Mouse (Mus musculus): ENCODE data around the gene Slc47a1. TPM values are rescaled to one million over a fixed set of nuclear protein-coding genes. Genes with fewer than 3 reads are reported as not detected.
"Not testable (repeated sequence)": the region's sequence is repeated elsewhere in the genome, so short reads cannot be mapped to it uniquely, and the experiment has no call there.

The Slc47a1 gene
- 3.6 and 4.5 TPM in 2 replicates for polyA plus RNA-seq (2015; fragmentation: Nextera tagmentation; extraction: Ambion mirVana)

DNA sequence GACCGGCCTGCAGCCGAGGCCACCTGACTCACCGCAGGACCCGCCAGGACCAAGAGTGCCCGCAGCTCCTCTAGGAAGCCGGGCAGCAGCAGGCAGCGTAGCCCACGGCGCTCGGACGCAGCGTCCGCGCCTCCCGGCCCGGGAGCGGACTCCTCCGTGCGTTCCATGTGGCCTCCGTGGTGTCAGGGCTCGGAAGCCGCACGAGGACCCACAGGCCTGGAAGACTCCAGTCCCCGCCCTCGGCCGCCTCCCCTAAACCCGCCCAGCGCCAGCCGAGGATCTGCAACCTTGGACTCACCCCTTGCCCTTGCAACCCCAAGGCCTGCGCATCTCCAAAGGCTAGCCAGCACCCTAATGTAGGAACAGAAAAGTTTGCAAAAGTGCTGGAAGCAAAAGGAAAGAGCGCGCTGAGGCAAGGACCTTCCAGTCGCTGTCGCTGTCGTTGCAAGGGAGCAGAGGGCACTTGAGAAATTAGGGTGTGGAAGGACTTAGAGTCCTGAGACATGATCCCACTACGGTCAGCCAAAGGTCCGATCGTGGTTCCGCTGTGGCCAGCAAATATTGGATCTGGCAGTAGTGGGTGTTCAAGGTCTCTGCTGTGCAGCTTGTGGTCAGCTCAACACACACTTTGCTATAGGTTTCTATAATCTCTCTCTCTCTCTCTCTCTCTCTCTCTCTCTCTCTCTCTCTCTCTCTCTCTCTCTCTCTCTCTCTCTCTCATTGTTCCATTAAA lies at the start of gene Slc47a1:
Gene Slc47a1, minus strand, starts transcription at position 465 of the 733 bp plus-strand sequence.
- Histone ChIP-seq H3K27ac (ENCODE audit: low read length) (no peak within 1 kb of the TSS), H3K4me1 (replicated peaks; ENCODE audit: control insufficient read depth, insufficient read depth, low read length) (peaks cover 13% of the 10 kb centered on the region; the same call in 1 of the 2 replicates)

DNA sequence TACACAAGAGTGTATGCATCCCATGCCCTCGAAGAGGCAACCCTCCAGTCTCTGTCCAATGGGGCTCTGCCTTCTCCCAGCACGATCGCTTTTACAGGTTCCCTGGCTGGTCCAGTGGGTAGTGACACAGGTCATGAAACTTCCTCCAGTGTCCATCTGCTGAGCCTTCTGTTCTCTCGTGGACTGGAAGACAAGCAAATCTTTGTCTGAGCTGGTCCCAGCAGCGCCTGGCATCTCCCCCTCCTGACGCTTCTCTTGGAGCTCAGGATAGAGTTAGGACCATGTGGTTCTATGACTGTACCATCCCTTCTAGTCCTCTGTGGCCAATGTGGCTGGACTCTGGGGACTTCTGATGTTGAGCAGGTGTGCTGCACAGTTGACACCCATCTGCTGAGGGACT lies 41.1 kb upstream of the Slc47a1 start:
- no peak overlapping the region for H3K9ac ChIP-seq (ENCODE audit: low read length)
- WGBS, result 79% methylated on average over 6 of the region's 6 CpGs
- no peak overlapping the region for H3K4me3 ChIP-seq (ENCODE audit: low read length)
- no peaks in the 10 kb centered on the region for H3K4me1 ChIP-seq (replicated peaks; ENCODE audit: control insufficient read depth, insufficient read depth, low read length)
- no peak overlapping the region for H3K4me2 ChIP-seq (ENCODE audit: low read depth, low read length)
- ATAC-seq (ENCODE audit: low read depth), result no peak
- no peak overlapping the region for H3K27ac ChIP-seq (ENCODE audit: low read length)
- H3K36me3 ChIP-seq (ENCODE audit: control insufficient read depth, insufficient read depth, low read length), result no peaks in the 10 kb centered on the region
- no peaks in the 10 kb centered on the region for H3K27me3 ChIP-seq (ENCODE audit: control insufficient read depth, insufficient read depth, low read depth, low read length)
- peaks cover 2% of the 10 kb centered on the region; the same call in 1 of the 2 replicates for H3K9me3 ChIP-seq (ENCODE audit: control insufficient read depth, low read length)

More for the DNA sequence above, at the start of gene Slc47a1:
- Histone ChIP-seq H3K9ac (ENCODE audit: low read length) (peak within 1 kb of the TSS; percentile 59), H3K27me3 (ENCODE audit: control insufficient read depth, insufficient read depth, low read depth, low read length) (peaks cover 21% of the 10 kb centered on the region), H3K4me3 (ENCODE audit: low read length) (peak within 1 kb of the TSS; percentile 45), H3K9me3 (ENCODE audit: control insufficient read depth, low read length) (no peaks in the 10 kb centered on the region), H3K36me3 (ENCODE audit: control insufficient read depth, insufficient read depth, low read length) (no peaks in the 10 kb centered on the region), H3K4me2 (ENCODE audit: low read depth, low read length) (peak within 1 kb of the TSS; percentile 70)
- peak; percentile 78; the same call in 1 of the 2 replicates for ATAC-seq (ENCODE audit: low read depth)
- WGBS, result 11% methylated on average over 39 of the region's 39 CpGs

DNA sequence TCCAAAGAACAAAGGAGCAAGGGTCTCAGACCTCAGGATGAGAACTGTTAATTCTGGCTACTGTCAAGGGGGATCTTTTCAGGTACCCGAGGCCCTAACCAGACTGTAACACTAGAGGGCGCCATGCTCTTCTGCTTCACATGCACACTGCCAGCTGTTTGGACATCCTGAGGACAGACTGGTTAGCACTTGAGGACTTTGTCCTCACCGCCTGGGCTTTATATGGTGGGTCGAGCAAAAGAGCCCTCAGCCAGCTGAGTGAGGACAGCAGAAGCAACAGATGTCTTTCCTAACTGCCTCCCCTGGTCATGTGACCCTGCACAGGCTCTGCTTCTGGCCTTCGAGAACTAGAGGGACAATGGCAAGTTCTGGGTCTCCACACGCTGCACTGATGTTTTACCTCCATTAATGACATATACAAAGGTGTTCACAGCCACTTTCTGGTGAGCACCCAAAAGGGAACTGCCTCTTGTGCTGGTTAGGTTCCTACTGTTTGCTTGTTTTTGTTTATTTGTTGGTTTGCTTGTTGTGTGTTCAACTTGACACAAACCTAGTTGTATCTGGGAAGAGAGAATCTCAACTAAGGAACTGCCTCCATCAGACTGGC lies 39.9 kb upstream of the Slc47a1 start:
- Histone ChIP-seq H3K27ac (ENCODE audit: low read length) (peak overlapping the region; percentile 27; the same call in 1 of the 2 replicates), H3K4me2 (ENCODE audit: low read depth, low read length) (no peak overlapping the region), H3K4me1 (replicated peaks; ENCODE audit: control insufficient read depth, insufficient read depth, low read length) (no peaks in the 10 kb centered on the region), H3K9me3 (ENCODE audit: control insufficient read depth, low read length) (peaks cover 2% of the 10 kb centered on the region; the same call in 1 of the 2 replicates), H3K27me3 (ENCODE audit: control insufficient read depth, insufficient read depth, low read depth, low read length) (no peaks in the 10 kb centered on the region), H3K9ac (ENCODE audit: low read length) (no peak overlapping the region), H3K4me3 (ENCODE audit: low read length) (no peak overlapping the region), H3K36me3 (ENCODE audit: control insufficient read depth, insufficient read depth, low read length) (no peaks in the 10 kb centered on the region)
- ATAC-seq (ENCODE audit: low read depth), result peak; percentile 98
- WGBS, result 22% methylated on average over 6 of the region's 6 CpGs

DNA sequence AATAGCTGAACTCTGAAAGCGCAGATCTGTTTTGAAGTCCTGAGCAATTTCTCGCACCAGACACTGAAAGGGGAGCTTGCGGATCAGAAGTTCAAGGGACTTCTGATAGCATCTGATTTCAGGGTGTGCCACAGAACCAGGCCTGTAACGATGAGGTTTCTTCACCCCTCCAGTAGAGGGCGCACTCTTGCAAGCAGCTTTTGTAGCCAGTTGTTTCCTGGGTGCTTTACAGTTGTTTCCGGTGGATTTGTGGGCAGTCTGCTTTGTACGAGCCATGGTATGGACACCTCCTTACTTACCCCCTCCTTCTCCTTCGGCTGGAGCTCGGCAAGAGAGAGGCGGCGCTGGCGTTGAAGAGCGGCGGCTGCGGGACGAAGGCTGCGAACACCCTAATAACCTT lies 38.4 kb upstream of the Slc47a1 start:
- H3K36me3 ChIP-seq (ENCODE audit: control insufficient read depth, insufficient read depth, low read length); H3K9me3 ChIP-seq (ENCODE audit: control insufficient read depth, low read length); H3K27me3 ChIP-seq (ENCODE audit: control insufficient read depth, insufficient read depth, low read depth, low read length); H3K4me3 ChIP-seq (ENCODE audit: low read length); ATAC-seq (ENCODE audit: low read depth); H3K4me2 ChIP-seq (ENCODE audit: low read depth, low read length); H3K27ac ChIP-seq (ENCODE audit: low read length); H3K9ac ChIP-seq (ENCODE audit: low read length); H3K4me1 ChIP-seq (replicated peaks; ENCODE audit: control insufficient read depth, insufficient read depth, low read length): not testable (repeated sequence)
- WGBS, result 82% methylated on average over 17 of the region's 17 CpGs

DNA sequence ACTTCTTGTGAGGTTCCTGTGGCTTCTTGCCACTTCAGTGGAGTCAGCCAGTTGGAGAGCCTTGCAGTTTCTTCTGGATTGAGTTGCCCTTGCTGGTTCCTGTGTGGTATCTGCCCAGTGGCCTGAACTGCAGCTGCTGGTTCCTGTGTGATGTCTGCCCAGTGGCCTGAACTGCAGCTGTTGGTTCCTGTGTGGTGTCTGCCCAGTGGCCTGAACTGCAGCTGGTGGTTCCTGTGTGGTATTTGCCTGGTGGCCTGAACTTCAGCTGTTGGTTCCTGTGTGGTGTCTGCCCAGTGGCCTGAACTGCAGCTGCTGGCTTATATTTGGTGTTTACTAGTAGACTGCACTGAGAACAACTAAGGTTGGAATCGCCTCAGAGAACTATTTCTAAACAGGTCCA lies 37.3 kb upstream of the Slc47a1 start:
- no peak for ATAC-seq (ENCODE audit: low read depth)
- H3K27me3 ChIP-seq (ENCODE audit: control insufficient read depth, insufficient read depth, low read depth, low read length), result no peaks in the 10 kb centered on the region
- H3K4me2 ChIP-seq (ENCODE audit: low read depth, low read length), result no peak overlapping the region
- H3K9ac ChIP-seq (ENCODE audit: low read length), result no peak overlapping the region
- H3K27ac ChIP-seq (ENCODE audit: low read length), result no peak overlapping the region
- H3K36me3 ChIP-seq (ENCODE audit: control insufficient read depth, insufficient read depth, low read length), result no peaks in the 10 kb centered on the region
- 79% methylated on average over 1 of the region's 1 CpGs for WGBS
- no peaks in the 10 kb centered on the region for H3K4me1 ChIP-seq (replicated peaks; ENCODE audit: control insufficient read depth, insufficient read depth, low read length)
- H3K4me3 ChIP-seq (ENCODE audit: low read length), result no peak overlapping the region
- H3K9me3 ChIP-seq (ENCODE audit: control insufficient read depth, low read length), result peaks cover 2% of the 10 kb centered on the region; the same call in 1 of the 2 replicates

DNA sequence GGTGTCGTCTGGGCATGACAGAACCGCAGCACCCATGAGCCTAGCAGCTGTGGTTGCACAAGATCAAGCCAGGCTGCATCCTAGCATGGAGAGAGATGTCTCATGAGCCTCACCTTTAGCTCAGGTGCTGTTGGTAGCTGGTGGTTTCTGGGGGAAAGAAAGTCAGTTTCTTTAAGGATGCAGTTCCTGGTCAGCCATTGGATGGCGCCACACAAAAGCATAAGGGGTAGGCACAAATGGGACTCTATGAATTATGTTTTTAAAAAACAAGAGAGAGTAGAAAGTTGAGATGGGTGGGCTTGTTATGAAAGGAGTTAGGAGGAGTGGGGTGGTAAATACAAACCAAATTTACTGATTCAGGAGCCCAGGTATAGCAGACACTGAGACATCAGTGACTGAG lies 36.4 kb upstream of the Slc47a1 start:
- Histone ChIP-seq H3K9me3 (ENCODE audit: control insufficient read depth, low read length) (no peaks in the 10 kb centered on the region), H3K4me1 (replicated peaks; ENCODE audit: control insufficient read depth, insufficient read depth, low read length) (no peaks in the 10 kb centered on the region; the same call in 1 of the 2 replicates), H3K27ac (ENCODE audit: low read length) (no peak overlapping the region), H3K36me3 (ENCODE audit: control insufficient read depth, insufficient read depth, low read length) (no peaks in the 10 kb centered on the region), H3K4me3 (ENCODE audit: low read length) (no peak overlapping the region), H3K4me2 (ENCODE audit: low read depth, low read length) (no peak overlapping the region), H3K9ac (ENCODE audit: low read length) (no peak overlapping the region), H3K27me3 (ENCODE audit: control insufficient read depth, insufficient read depth, low read depth, low read length) (no peaks in the 10 kb centered on the region)
- 76% methylated on average over 3 of the region's 3 CpGs for WGBS
- no peak for ATAC-seq (ENCODE audit: low read depth)

DNA sequence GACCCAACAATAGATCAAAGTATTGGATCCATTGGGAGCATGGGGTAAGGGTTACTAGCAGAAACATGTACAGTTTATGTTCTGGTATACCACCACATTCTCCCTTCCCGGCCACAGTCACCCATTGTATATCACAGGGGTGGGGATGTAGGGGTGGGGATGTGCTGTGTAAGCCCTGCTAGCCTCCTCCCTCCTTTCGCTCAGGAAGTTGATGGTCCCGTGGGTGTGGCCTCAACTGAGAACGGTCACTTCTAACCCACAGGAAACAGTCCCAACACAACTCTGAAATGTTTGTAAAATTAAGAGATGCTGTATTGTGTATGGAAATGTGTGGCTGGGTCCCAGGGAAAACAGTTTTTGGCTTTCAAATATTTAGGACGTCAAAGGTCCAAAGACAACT lies 35.3 kb upstream of the Slc47a1 start:
- no peak for ATAC-seq (ENCODE audit: low read depth)
- no peak overlapping the region for H3K9ac ChIP-seq (ENCODE audit: low read length)
- 60% methylated on average over 5 of the region's 5 CpGs for WGBS
- H3K27ac ChIP-seq (ENCODE audit: low read length), result no peak overlapping the region
- no peak overlapping the region for H3K4me3 ChIP-seq (ENCODE audit: low read length)
- H3K9me3 ChIP-seq (ENCODE audit: control insufficient read depth, low read length), result no peaks in the 10 kb centered on the region
- H3K27me3 ChIP-seq (ENCODE audit: control insufficient read depth, insufficient read depth, low read depth, low read length), result no peaks in the 10 kb centered on the region
- H3K4me2 ChIP-seq (ENCODE audit: low read depth, low read length), result no peak overlapping the region
- H3K4me1 ChIP-seq (replicated peaks; ENCODE audit: control insufficient read depth, insufficient read depth, low read length), result no peaks in the 10 kb centered on the region; the same call in 1 of the 2 replicates
- no peaks in the 10 kb centered on the region for H3K36me3 ChIP-seq (ENCODE audit: control insufficient read depth, insufficient read depth, low read length)

DNA sequence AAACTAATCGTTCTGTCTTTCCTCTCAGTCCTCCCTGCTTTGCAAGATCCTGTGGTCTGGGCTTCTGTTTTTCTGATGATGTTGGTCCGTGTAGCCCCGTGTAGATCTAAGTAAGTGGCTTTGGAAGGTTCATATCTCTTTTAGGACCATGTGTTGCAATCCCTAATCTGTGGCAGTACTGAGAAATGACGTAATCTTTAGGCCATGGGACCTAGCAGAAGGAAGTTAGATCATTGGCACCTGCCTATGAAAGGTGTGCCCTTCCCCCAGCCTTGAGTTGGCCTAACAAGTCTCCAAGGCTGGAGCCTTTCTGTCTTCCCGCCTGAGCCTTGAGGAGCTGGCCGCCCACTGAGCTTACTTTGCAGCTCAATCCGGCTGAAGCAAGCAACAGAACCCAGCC lies 33.7 kb upstream of the Slc47a1 start:
- no peak overlapping the region for H3K4me2 ChIP-seq (ENCODE audit: low read depth, low read length)
- H3K9ac ChIP-seq (ENCODE audit: low read length), result no peak overlapping the region
- H3K27me3 ChIP-seq (ENCODE audit: control insufficient read depth, insufficient read depth, low read depth, low read length), result no peaks in the 10 kb centered on the region
- no peak overlapping the region for H3K27ac ChIP-seq (ENCODE audit: low read length)
- H3K4me3 ChIP-seq (ENCODE audit: low read length), result no peak overlapping the region
- no peaks in the 10 kb centered on the region for H3K36me3 ChIP-seq (ENCODE audit: control insufficient read depth, insufficient read depth, low read length)
- WGBS, result 40% methylated on average over 7 of the region's 7 CpGs
- H3K9me3 ChIP-seq (ENCODE audit: control insufficient read depth, low read length), result no peaks in the 10 kb centered on the region
- H3K4me1 ChIP-seq (replicated peaks; ENCODE audit: control insufficient read depth, insufficient read depth, low read length), result no peaks in the 10 kb centered on the region; the same call in 1 of the 2 replicates
- ATAC-seq (ENCODE audit: low read depth), result no peak

DNA sequence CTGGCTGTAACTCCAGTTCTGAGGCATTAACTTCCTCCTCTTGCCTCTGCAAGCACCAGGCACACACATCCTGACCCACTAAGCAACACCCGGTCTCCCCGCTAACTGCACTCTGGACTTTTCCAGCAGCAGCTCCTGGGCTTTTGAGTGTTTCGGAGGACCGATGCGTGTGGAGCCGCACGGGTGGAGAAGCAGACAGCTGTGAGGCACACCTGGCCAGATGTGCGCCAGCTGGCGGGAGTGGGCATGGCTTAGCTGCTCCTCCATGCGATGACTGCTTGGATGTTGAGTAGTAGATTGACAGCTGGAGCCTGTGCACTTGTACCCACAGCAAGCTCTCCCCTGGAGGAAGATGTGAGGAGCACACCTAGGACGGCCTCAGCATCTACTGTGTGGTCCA lies 33.1 kb upstream of the Slc47a1 start:
- H3K4me3 ChIP-seq (ENCODE audit: low read length), result no peak overlapping the region
- no peaks in the 10 kb centered on the region for H3K27me3 ChIP-seq (ENCODE audit: control insufficient read depth, insufficient read depth, low read depth, low read length)
- no peaks in the 10 kb centered on the region; the same call in 1 of the 2 replicates for H3K4me1 ChIP-seq (replicated peaks; ENCODE audit: control insufficient read depth, insufficient read depth, low read length)
- no peak overlapping the region for H3K9ac ChIP-seq (ENCODE audit: low read length)
- no peaks in the 10 kb centered on the region for H3K36me3 ChIP-seq (ENCODE audit: control insufficient read depth, insufficient read depth, low read length)
- H3K27ac ChIP-seq (ENCODE audit: low read length), result no peak overlapping the region
- no peak overlapping the region for H3K4me2 ChIP-seq (ENCODE audit: low read depth, low read length)
- 73% methylated on average over 11 of the region's 11 CpGs for WGBS
- no peak for ATAC-seq (ENCODE audit: low read depth)
- no peaks in the 10 kb centered on the region for H3K9me3 ChIP-seq (ENCODE audit: control insufficient read depth, low read length)

All from lung, embryonic 16.5 days (tissue).